Comparison of ENCODE assay signal across 15 mouse cellular contexts in the genomic region with DNA sequence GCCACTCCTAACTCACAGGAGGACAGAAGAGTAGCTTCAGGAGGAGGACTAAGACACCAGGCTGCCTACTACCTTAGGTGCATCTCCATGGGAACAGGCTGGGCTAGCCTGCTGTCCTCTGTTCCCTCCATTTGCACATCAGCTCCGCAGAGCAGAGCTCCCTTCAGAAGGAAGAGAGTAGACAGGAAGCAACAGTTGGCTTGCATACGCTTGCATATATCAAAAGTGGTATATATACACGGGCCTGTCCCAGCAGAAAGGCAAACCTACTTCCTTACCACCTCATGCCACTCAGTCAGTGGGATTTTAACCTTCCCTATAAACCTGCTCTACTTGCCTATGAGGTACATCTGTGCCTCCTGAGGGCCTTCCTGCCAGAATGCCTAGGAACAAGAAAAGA. TPM values are rescaled to one million over a fixed set of nuclear protein-coding genes. Genes with fewer than 3 reads are reported as not detected.
A peak's percentile ranks its signal among the peaks of the same experiment; 100 is the strongest.
DNase-seq lines count a peak whose midpoint lies in the region; ATAC-seq and TF ChIP-seq lines count a peak whose summit lies in the region.
"Had no signal": no experiment of that assay in that cellular context is flagged by ENCODE, and none has a peak within 500 bp of the region (broad histone marks: within the 10 kb centered on the region; RNA-seq: fewer than 3 reads in every experiment).

No protein-coding gene starts in this region.

- DNase-seq in heart, adult 18-20 months: no peak
- no peak for DNase-seq in midbrain, embryonic 14.5 days
- DNase-seq in midbrain, embryonic 11.5 days (ENCODE audit: low spot score, missing footprints): no peak
- no peak for DNase-seq in layer of hippocampus, postnatal 10 days (ENCODE audit: low spot score in 2 of 2)
- DNase-seq: adrenal gland, postnatal 14 days; cerebellum, postnatal 25 days; gastrocnemius, postnatal 10 days had no signal

- H3K27me3 ChIP-seq in heart, embryonic 16.5 days (ENCODE audit: control insufficient read depth, insufficient read depth, low read length): no peaks in the 10 kb centered on the region
- H3K27me3 ChIP-seq in midbrain, embryonic 14.5 days (ENCODE audit: control insufficient read depth, insufficient read depth, low read length): no peaks in the 10 kb centered on the region
- H3K27me3 ChIP-seq in midbrain, embryonic 11.5 days (ENCODE audit: control insufficient read depth, insufficient read depth, low read length): no peaks in the 10 kb centered on the region
- H3K27me3 ChIP-seq in intestine, embryonic 15.5 days (replicated peaks): no peaks in the 10 kb centered on the region
- H3K27me3 ChIP-seq in small intestine, adult 2 months (ENCODE audit: control insufficient read depth, insufficient read depth, low read length): no peaks in the 10 kb centered on the region
- H3K27me3 ChIP-seq: embryonic facial prominence, embryonic 12.5 days; hindbrain, embryonic 15.5 days; kidney, embryonic 15.5 days had no signal

- 75% methylated on average over 3 of the region's 3 CpGs for WGBS in heart, embryonic 16.5 days
- WGBS in midbrain, embryonic 14.5 days: 83% methylated on average over 3 of the region's 3 CpGs
- 82% methylated on average over 3 of the region's 3 CpGs for WGBS in midbrain, embryonic 11.5 days
- 60% methylated on average over 3 of the region's 3 CpGs for WGBS in intestine, embryonic 15.5 days
- 44% methylated on average over 3 of the region's 3 CpGs for WGBS in small intestine, adult 2 months

- TF ChIP-seq POLR2A in small intestine, adult 2 months (IDR thresholded peaks at IDR 0.05; ENCODE audit: low read depth, low read length): no peak

- TF ChIP-seq CTCF in small intestine, adult 2 months (IDR thresholded peaks at IDR 0.05; ENCODE audit: extremely low read depth, insufficient read length, insufficient replicate concordance, low read depth, low read length): no peak

- no peak overlapping the region for H3K4me2 ChIP-seq in heart, embryonic 16.5 days (ENCODE audit: low read depth, low read length)
- H3K4me2 ChIP-seq in midbrain, embryonic 14.5 days (ENCODE audit: low read length): no peak overlapping the region
- H3K4me2 ChIP-seq in midbrain, embryonic 11.5 days: no peak overlapping the region
- H3K4me2 ChIP-seq in intestine, embryonic 15.5 days (replicated peaks): no peak overlapping the region
- H3K4me2 ChIP-seq: embryonic facial prominence, embryonic 12.5 days; hindbrain, embryonic 15.5 days; kidney, embryonic 15.5 days had no signal

- H3K9me3 ChIP-seq in heart, embryonic 16.5 days (replicated peaks; ENCODE audit: control insufficient read depth, low read length): no peaks in the 10 kb centered on the region
- no peaks in the 10 kb centered on the region for H3K9me3 ChIP-seq in midbrain, embryonic 14.5 days (ENCODE audit: control insufficient read depth, low read length)
- no peaks in the 10 kb centered on the region for H3K9me3 ChIP-seq in midbrain, embryonic 11.5 days (ENCODE audit: control insufficient read depth, low read length)
- no peaks in the 10 kb centered on the region for H3K9me3 ChIP-seq in intestine, embryonic 15.5 days
- H3K9me3 ChIP-seq: hindbrain, embryonic 15.5 days; kidney, embryonic 15.5 days had no signal

- H3K27ac ChIP-seq in heart, embryonic 16.5 days (ENCODE audit: low read length): peak overlapping the region; percentile 61
- peak overlapping the region; percentile 27; the same call in 1 of the 2 replicates for H3K27ac ChIP-seq in midbrain, embryonic 14.5 days (replicated peaks; ENCODE audit: low read depth, low read length)
- H3K27ac ChIP-seq in midbrain, embryonic 11.5 days (ENCODE audit: low read depth, low read length): no peak overlapping the region
- H3K27ac ChIP-seq in intestine, embryonic 15.5 days: 0 out of 2 replicates have a peak overlapping the region, but pooled peaks have one; percentile 15
- H3K27ac ChIP-seq in small intestine, adult 2 months (ENCODE audit: insufficient read depth, low read depth, low read length): peak overlapping the region; percentile 8
- H3K27ac ChIP-seq: embryonic facial prominence, embryonic 12.5 days; hindbrain, embryonic 15.5 days; kidney, embryonic 15.5 days; macrophage had no signal

- H3K4me1 ChIP-seq in heart, embryonic 16.5 days (ENCODE audit: control insufficient read depth, insufficient read depth, low read length): peaks cover 17% of the 10 kb centered on the region
- peaks cover 21% of the 10 kb centered on the region for H3K4me1 ChIP-seq in midbrain, embryonic 14.5 days (ENCODE audit: control insufficient read depth, insufficient read depth, low read length)
- H3K4me1 ChIP-seq in midbrain, embryonic 11.5 days (ENCODE audit: control insufficient read depth, insufficient read depth, low read length): peaks cover 24% of the 10 kb centered on the region
- H3K4me1 ChIP-seq in intestine, embryonic 15.5 days (replicated peaks): peaks cover 26% of the 10 kb centered on the region
- H3K4me1 ChIP-seq in small intestine, adult 2 months (ENCODE audit: control insufficient read depth, insufficient read depth, insufficient read length, low read length): peaks cover 36% of the 10 kb centered on the region

- no peak for ATAC-seq in heart, embryonic 16.5 days (replicated peaks; ENCODE audit: extremely low read depth, insufficient read depth, low FRiP score)
- ATAC-seq in midbrain, embryonic 14.5 days (ENCODE audit: low FRiP score, low TSS enrichment): no peak
- no peak for ATAC-seq in midbrain, embryonic 11.5 days (ENCODE audit: low FRiP score)
- ATAC-seq in intestine, embryonic 15.5 days: no peak

- H3K9ac ChIP-seq in heart, embryonic 16.5 days (ENCODE audit: low read length): peak overlapping the region; percentile 41; the same call in 1 of the 2 replicates
- no peak overlapping the region for H3K9ac ChIP-seq in midbrain, embryonic 14.5 days (replicated peaks; ENCODE audit: low read length)
- H3K9ac ChIP-seq in midbrain, embryonic 11.5 days (ENCODE audit: low read length): no peak overlapping the region
- no peak overlapping the region for H3K9ac ChIP-seq in intestine, embryonic 15.5 days
- H3K9ac ChIP-seq: embryonic facial prominence, embryonic 12.5 days; hindbrain, embryonic 15.5 days; kidney, embryonic 15.5 days had no signal

- H3K36me3 ChIP-seq in heart, embryonic 16.5 days (ENCODE audit: control insufficient read depth, insufficient read depth): no peaks in the 10 kb centered on the region
- no peaks in the 10 kb centered on the region for H3K36me3 ChIP-seq in midbrain, embryonic 14.5 days (ENCODE audit: control insufficient read depth, insufficient read depth, low read length)
- H3K36me3 ChIP-seq in midbrain, embryonic 11.5 days (ENCODE audit: control insufficient read depth, insufficient read depth, low read length): no peaks in the 10 kb centered on the region
- H3K36me3 ChIP-seq in intestine, embryonic 15.5 days: no peaks in the 10 kb centered on the region
- no peaks in the 10 kb centered on the region; the same call in 1 of the 2 replicates for H3K36me3 ChIP-seq in small intestine, adult 2 months (ENCODE audit: control insufficient read depth, insufficient read depth, low read length)
- H3K36me3 ChIP-seq: embryonic facial prominence, embryonic 12.5 days; hindbrain, embryonic 15.5 days; kidney, embryonic 15.5 days had no signal

- peak overlapping the region; percentile 30 for H3K4me3 ChIP-seq in heart, embryonic 16.5 days (ENCODE audit: low read length)
- no peak overlapping the region for H3K4me3 ChIP-seq in midbrain, embryonic 14.5 days (replicated peaks; ENCODE audit: low read depth, low read length)
- H3K4me3 ChIP-seq in midbrain, embryonic 11.5 days (ENCODE audit: low read depth, low read length): no peak overlapping the region
- no peak overlapping the region for H3K4me3 ChIP-seq in intestine, embryonic 15.5 days (replicated peaks)
- H3K4me3 ChIP-seq in small intestine, adult 2 months (ENCODE audit: low read depth, low read length): no peak overlapping the region
- H3K4me3 ChIP-seq: embryonic facial prominence, embryonic 12.5 days; hindbrain, embryonic 15.5 days; kidney, embryonic 15.5 days; myocyte had no signal

RNA-seq across cellular contexts. Expression of a gene that starts 9.2 kb away (rescaled TPM):
- 112 TPM in 2 replicates for polyA plus RNA-seq in heart, embryonic 16.5 days (2015; fragmentation: Nextera tagmentation; extraction: Ambion mirVana)
- total RNA-seq in heart, adult 18-20 months (2021): 1 to 10 TPM; 1.3 to 1.9 TPM
- 24.0 and 25.3 TPM in 2 replicates for polyA plus RNA-seq in midbrain, embryonic 14.5 days (2014; fragmentation: Nextera tagmentation; extraction: Ambion mirVana)
- polyA plus RNA-seq in midbrain, embryonic 11.5 days (2014; fragmentation: Nextera tagmentation; extraction: Ambion mirVana): 18.0 and 21.9 TPM in 2 replicates
- polyA plus RNA-seq in intestine, embryonic 15.5 days (2015; fragmentation: Nextera tagmentation; extraction: Ambion mirVana): 46.3 and 52.2 TPM in 2 replicates
- 49.0 and 58.4 TPM in 2 replicates for polyA plus RNA-seq in small intestine, adult 2 months (2012; rRNA removed)
- 1 to 10 TPM; 7.1 to 8.9 TPM for total RNA-seq in layer of hippocampus, postnatal 10 days (2021)
- polyA plus RNA-seq: macrophage had no signal
